Mouse (Mus musculus): Measurements from ENCODE around the gene Bcor.

Bcor gene

DNA sequence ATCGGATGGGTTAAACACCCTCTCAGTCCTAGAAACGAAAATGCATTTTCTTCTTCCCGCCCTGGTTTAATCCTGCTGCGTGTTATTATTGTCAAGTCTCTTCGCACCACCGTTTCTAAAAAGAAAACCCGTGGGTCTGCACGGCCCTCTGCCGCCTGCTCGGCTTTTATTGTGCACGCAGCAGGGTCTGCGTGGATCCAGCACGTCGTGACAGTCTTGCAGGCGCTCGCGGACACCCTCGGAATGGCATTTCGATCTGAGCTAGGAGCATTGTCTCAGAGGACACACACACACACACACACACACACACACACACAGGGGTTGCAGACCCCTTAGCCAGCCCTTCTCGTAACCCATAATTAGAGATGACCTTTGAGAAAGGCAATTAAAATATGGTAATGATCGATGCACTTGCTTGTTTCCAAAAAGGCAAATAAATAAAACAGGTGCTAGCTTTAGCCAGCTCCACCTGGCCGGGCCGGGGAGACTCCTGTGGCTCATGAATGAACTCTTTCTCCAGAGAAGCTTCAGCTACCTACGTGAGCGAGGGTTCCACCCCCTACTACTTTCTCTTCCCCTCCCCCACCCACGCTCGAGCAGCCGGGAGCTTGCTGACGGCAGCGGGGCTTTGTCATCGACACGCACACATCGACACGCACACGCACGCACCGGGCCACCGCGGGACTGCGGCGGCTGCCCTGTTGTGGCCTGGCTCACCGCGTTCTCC lies 8.7 kb downstream of the Bcor start:
- no peak for DNase-seq (ENCODE audit: low spot score)

DNA sequence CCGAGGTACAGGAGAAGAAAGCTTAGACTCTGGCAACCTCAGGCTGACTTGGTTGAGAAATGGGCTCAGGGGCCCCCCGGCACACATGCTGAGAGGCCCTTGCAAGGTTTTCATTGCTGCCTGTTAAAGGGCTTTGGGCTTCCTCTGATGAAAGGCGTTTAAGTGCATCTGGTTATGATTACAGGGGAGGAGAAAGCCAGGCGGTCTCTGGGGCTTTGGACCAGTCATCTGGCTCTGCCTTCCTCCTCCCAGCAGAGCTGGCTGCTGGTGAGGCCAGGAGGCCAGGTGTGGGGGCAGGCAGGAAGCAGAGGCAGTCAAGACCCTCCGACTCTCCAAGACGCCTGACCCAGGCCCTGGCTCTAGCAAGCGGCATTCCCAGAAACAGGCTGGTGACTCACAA lies 9.7 kb downstream of the Bcor start:
- no peak for DNase-seq (ENCODE audit: low spot score)

DNA sequence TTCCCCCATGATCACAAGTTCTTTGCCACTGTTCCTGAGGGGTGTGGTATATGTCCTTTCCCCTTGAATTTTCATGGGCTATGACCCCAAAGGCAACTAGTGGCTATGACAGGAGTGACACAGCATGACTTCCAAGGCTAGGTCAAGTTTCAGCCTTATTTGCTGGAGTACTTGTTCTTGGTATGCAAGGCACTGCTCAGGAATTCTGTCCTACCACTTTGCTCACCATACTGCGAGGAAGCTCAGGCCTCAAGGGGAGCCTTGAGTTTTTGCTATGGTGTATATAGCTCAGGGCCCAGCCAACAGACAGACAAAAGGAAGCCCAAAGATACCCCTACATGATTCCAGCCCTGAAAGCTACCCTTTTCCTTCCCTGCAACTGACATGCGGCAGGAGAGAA lies 13.9 kb downstream of the Bcor start:
- no peak for DNase-seq (ENCODE audit: low spot score)

GRCm38 (mm10) chrX:12142832-12143231 lies 17.3 kb downstream of the Bcor start:
- DNase-seq (ENCODE audit: low spot score) = no peak

- no peak for DNase-seq (ENCODE audit: low spot score)
These were observed 19.9 kb downstream of the Bcor start for GRCm38 (mm10) chrX:12140086-12140740.

DNA sequence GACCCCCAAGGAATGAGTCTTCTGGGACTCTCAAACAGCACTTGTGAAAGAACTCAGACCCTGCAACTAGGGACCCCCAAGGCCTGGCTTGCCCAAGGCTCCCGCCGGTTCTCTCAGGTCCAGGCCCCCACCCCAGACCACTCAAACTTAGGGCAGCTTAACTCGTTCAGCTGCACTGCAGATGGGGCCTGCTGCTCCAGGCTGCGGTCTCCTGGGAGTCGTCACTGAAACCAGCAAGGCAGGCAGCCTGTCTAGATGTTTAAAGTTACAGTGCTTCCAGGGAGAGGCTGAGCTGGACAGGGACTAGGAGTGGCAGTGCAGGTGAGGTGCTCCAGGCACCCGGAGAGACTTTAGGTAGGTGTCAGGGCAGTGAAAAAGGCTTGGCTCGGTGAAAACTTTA lies 21.9 kb downstream of the Bcor start:
- no peak for DNase-seq (ENCODE audit: low spot score)

- DNase-seq (ENCODE audit: low spot score) = no peak
These were observed 23.0 kb downstream of the Bcor start for GRCm38 (mm10) chrX:12137121-12137521.

- no peak for DNase-seq (ENCODE audit: low spot score)
These were observed 23.7 kb downstream of the Bcor start for GRCm38 (mm10) chrX:12136261-12137101.

DNA sequence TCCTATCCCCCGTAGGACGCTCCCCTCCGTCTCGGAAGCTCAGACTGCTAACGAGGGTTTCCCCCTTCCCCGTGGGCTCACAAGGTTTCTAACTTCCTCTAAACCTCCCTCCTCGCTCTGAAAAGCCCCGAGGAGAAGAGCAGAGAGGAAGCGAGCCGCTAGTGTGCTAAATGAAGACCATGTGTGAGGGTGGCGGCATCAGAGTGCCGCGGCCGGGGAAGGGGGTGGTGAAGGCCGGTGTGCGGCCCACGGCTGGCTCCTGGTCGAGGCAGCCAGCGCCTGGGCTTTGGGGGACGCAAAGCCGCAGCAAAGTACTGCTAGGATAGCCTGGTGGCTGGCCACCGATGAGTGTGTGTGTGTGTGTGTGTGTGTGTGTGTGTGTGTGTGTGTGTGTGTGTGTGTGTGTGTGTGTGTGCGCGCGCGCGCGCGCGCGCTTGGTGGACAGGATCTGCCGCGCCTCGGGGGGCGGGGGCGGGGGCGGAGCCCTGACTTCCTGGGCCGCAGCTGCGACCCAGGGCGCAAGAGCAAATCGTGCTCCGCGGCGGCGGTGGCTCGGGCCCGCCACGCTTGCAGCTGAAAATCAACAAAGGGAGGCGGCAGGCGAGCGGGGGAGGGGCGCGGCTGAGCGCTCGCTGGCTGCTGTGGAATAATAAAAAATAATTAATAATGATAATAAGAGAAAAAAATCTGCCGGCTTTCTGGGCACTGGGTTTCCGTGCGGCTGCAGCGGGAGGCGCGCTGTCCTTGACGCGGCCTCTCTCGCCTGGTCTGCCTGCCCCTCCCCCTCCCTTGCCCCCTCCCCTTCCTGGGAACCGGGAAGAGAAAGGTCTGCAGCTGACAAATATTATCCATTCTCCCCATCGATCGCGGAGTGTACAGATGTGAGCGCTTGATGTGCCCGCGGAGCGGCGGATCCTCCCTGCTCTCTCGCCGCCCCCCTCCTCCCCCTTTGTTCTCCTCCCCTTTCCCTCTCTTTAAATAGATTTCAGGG lies 24.7 kb downstream of the Bcor start:
- DNase-seq (ENCODE audit: low spot score) = no peak

DNA sequence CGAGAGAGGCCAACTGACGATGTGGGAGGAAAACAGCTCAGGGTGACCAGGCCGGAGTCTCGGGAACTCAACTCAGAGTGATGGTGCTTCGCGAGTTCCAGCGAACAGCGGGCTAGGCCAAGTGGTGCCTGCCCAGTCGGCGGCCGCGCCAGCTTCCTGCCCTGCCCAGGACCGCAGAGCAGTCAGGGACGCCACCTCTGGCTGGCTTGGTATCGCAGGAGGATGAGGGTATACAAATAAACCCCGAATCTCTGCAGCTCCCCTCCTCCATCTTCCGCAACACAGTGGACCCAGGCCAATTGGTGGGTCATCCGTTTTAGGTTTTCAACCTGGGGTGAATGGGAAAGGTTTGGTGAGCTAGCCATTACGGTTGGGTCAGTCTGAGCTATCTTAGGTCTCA lies 25.6 kb downstream of the Bcor start:
- DNase-seq (ENCODE audit: low spot score) = no peak

DNA sequence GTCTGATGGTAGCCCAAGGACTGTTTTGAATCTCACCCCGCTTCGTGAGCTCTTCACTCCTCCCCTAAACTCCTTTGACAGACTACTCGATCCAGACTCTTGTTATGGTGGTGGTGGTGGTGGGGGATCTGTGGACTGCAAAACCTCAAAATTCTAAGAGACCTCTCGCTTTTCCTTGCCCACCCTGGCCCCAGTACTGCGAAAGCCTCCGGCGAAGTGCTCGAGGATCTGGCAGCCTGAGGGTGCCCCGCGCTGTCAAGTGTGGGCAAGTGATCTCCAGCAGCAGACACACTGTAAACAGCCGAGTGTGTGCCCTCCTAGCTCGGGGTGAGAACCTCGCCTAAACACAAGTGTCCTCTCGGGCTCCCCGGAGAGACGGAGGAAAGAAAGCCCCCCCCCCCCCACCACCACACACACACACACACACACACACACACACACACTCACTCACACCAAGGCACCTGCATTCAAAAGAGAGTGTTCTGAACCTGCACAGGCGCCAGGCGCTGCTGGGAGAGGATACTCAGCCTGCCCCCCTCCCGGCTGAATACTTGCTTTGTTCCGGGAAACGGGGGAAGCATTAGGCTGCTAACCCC lies 26.2 kb downstream of the Bcor start:
- DNase-seq (ENCODE audit: low spot score) = no peak

DNA sequence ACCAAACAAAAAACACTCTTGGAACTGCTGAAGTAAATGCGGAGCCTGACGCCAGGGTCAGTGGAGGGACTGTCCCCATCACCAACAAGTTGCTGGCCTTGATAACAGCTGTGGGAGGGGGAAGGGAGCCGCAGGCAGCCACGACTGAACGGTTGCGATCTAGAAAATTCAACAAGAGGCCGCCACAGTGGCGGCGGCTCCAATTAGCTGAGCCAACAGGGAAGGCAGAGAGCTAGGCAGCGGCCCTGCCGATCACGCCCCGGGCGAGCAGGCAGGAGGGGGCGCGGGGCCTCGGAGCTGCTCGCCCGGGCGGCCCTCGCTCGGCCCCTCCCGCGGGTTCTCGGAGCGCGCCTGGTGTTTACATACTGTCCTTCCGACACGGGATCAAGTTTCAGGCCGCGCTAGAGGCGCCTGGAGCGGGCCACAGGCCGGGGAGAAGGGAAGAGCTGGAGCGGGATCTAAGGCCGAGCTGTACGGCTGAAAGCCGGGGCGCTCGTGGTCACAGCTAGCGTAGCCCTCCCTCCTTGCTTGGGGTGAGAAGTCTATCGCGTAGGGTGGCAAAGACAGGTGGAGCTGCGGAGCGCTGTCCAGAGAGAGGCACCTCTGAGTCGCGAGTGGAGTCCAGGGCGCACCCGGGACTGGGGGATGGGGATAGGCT lies 26.8 kb downstream of the Bcor start:
- no peak for DNase-seq (ENCODE audit: low spot score)

DNA sequence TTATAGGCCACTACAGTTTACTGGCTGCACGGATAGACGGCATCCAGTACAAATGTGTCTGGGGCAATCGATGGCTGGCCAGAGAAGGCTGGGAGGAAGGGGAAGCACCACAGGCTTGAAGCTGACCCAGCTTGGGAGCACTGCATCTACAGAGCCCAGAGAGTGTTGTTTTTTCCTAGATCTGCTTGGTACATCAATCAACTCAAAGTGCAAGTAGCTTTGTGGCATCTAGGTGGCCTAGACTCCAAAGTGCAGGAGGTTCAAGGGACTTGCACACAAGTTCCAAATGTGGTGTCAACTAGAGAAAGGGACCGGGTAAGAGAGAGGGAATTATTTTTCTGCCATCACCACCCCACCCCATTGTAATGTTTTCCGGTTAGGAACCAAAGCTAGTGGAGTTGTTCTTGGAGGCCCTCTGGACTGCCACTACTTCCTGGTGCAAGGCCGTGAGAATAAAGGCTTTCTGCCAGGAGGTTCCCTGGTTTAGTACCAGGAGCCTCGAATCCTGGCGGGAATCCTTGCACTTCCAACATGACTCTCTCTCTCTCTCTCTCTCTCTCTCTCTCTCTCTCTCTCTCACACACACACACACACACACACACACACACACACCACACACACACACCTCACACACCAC lies 27.5 kb downstream of the Bcor start:
- no peak for DNase-seq (ENCODE audit: low spot score)

DNA sequence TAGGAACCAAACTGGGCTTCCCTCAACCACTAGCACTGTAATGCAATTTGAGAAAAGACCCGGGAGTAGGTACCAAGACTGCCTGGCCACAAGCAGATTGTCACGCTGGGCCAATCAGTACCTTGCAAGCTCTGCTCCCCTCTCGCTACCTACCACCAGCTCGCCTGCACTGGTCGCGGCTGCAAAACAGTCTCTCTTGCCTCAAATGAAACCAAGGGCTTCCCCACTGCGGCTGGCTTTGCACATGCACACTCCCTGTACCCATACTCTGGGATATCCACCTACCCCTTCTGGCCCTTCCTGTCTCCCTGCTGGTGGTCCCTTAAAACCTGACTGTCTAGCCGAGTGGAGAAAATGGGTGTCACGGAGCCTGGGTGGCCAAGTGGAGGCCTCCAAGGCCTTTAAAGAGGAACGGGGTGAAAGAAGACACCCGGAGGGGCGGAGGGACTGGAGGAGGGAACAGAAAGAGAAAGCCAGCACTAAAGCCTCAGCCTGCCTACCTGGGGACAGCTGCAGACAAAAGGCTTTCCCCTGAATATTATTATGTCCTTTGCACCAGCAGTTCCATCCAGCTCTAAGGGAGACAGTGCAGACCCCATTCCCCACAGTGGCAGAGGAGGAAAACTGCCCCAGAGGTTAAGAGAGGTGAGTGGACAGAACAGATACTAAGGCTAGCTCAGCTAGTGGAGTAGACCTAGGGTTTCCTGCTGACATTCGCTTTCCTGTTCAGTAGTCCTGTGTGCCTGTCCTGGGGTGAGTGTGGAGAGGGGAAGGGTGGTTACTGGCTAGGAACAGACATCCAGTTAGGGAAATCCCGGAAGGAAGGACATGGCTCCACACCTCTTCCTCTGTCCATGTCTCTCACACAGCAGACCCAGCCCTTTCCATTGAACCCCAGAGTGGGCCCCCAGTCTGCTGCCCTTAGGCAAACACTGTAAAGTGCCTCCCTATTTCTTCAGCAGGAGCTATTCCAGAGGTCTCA lies 30.0 kb downstream of the Bcor start:
- DNase-seq (ENCODE audit: low spot score) = no peak

GRCm38 (mm10) chrX:12129230-12129629 lies 30.9 kb downstream of the Bcor start:
- DNase-seq (ENCODE audit: low spot score) = no peak

DNA sequence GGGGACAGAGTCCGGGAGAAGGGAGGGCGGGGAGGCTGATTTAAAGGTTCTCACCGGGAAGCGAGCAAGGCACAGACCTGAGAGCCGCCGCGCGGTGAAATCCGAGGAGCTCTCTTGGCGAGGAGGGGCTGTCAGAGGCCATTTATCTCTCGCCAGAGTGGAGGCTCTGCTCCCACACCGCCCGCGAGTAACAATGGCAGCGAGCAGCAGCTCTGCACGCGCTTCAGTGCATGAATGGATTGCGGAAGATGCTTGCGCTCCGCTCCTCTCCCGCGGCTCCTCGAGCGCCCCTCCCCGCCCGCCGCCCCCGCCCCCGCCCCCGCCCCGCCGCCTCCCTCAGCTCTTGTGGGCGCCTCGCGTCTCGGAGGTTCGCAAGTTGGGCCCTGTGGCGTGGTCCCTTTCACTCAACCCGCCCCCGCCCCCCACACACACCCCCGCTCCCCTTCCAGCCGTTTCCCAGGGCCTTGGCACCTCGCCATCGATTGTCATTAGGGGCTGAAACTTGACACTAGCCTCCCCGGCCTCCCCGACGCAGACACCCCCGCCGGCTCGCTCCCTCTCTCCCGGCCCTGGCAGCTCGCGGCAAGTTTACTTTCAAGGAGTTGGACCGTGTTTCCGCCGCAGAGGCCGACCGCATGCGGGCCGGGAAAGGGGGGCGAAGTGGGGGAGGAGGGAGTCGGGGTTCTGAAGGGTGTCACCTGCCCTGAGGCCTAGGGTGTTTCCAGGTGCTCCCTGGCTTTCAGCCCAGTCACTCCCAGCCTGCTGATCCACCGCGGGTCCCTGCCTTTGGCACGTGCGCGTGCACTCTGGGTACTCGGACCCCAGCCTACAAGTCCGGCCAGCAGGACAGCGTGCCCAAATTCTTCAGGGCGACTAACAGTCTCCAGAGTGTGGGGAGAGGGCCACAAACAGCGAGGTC lies 31.7 kb downstream of the Bcor start:
- no peak for DNase-seq (ENCODE audit: low spot score)

GRCm38 (mm10) chrX:12127799-12128164 lies 32.4 kb downstream of the Bcor start:
- no peak for DNase-seq (ENCODE audit: low spot score)

DNA sequence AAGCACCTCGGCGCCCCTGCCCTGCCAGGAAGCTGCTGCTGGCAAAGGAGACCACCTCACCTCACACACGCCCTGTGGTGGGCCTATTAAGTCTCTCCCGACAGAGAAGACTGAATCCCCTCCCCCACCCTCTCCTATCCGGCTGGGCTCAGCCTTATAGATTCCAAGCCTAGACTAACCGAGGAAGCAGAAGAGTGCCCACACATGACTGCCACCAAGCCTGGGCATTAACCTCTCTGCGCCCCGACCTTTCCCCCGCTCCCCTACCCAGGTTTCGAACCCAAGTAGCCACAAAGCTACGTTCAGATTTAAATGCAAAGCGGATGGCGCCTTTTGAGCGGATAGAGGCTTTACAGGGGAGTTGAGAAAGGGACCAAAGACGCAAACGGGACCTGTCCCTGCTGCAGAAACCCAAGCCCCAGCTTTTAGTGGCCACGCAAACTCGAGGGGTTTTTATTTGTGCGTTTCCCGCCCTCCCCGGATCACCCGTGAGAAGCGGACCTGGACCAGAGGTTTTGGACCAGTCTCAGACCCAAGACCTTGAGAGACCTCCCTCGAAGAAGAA lies 33.0 kb downstream of the Bcor start:
- no peak for DNase-seq (ENCODE audit: low spot score)
